Mouse (Mus musculus) right cerebral cortex, postnatal 4 days (tissue): ENCODE data around the gene Wnt1.

Source experiments
- DNase-seq: peaks from one replicate; pipeline ENCODE4 v3.0.0-alpha.2; 2022

The Wnt1 gene

GRCm38 (mm10) chr15:98839161-98839560, 49.5 kb downstream of the Wnt1 start:
- no peak for DNase-seq

- no peak for DNase-seq
These were observed 50.3 kb downstream of the Wnt1 start for GRCm38 (mm10) chr15:98839671-98840585.
